Mouse (Mus musculus): Measurements from ENCODE around the gene Ptger3. TPM values are rescaled to one million over a fixed set of nuclear protein-coding genes. Genes with fewer than 3 reads are reported as not detected.

Ptger3 gene
- polyA plus RNA-seq, 1 experiment from 2014 or later = 1.9 TPM

DNA sequence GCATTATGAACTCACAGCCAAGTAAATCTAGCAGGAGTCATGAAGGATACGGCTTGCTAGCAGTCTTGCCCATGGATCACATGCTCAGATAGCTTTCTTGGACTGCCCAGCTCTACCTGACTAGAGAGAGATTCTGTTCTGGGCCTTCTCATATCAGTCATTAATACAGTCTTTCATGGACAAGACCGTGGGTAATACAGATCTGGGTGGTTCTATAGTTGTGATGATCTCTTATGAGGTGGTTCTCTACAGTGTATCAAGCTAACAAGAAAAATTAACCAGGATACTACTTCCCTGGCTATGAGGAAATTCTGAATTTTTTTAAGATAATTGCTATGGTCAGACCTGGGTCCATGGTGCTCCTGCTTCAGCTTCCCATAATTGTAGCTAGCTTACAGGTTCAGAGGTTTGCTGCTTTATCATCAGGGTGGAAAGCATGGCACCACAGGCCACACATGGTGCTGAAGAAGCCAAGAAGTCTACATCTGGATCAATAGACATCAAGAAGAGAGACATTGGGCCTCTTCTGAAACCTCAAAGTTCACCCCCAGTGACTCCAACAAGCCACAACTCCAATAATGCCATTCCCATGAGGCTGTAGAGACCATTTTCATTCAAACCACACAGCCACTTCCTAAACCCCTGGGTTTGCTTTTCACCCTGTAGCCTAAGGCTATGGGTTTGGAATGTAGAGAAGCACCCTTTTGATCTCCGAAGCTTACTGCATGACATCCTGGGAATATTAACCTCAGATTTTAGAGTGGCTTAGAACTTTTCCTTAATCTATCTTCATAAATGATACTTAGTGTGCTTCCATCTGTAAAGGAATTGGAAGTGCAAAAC, 16.7 kb upstream of the Ptger3 start:
- peaks cover 2% of the 10 kb centered on the region; the same call in 1 of the 2 replicates for H3K36me3 ChIP-seq (ENCODE audit: control insufficient read depth, insufficient read depth, low read length)
- ATAC-seq (replicated peaks; ENCODE audit: low FRiP score) = peak; percentile 58; the same call in 1 of the 2 replicates

GRCm38 (mm10) chr3:157565196-157565595, 1.5 kb upstream of the Ptger3 start:
- Histone ChIP-seq H3K27me3 (ENCODE audit: control insufficient read depth, insufficient read depth, low read length) (peaks cover 30% of the 10 kb centered on the region), H3K4me1 (replicated peaks; ENCODE audit: control insufficient read depth, insufficient read depth, low read length) (peaks cover 6% of the 10 kb centered on the region; the same call in 1 of the 2 replicates), H3K36me3 (ENCODE audit: control insufficient read depth, insufficient read depth, low read length) (no peaks in the 10 kb centered on the region), H3K9ac (ENCODE audit: low read length) (no peak overlapping the region), H3K27ac (ENCODE audit: low read depth, low read length) (no peak overlapping the region), H3K4me3 (ENCODE audit: low read depth, low read length) (no peak overlapping the region), H3K4me2 (ENCODE audit: low read depth, low read length, severe bottlenecking) (no peak overlapping the region), H3K9me3 (ENCODE audit: control insufficient read depth, low read length) (no peaks in the 10 kb centered on the region)
- ATAC-seq (replicated peaks; ENCODE audit: low FRiP score) (no peak), DNase-seq (ENCODE audit: low spot score) (no peak)
- 8% methylated on average over 2 of the region's 2 CpGs for WGBS

More for the DNA sequence above, 16.7 kb upstream of the Ptger3 start:
- Histone ChIP-seq H3K4me2 (ENCODE audit: low read depth, low read length, severe bottlenecking) (no peak overlapping the region), H3K4me1 (replicated peaks; ENCODE audit: control insufficient read depth, insufficient read depth, low read length) (no peaks in the 10 kb centered on the region), H3K27ac (ENCODE audit: low read depth, low read length) (no peak overlapping the region), H3K27me3 (ENCODE audit: control insufficient read depth, insufficient read depth, low read length) (no peaks in the 10 kb centered on the region), H3K4me3 (ENCODE audit: low read depth, low read length) (no peak overlapping the region), H3K9me3 (ENCODE audit: control insufficient read depth, low read length) (no peaks in the 10 kb centered on the region), H3K9ac (ENCODE audit: low read length) (no peak overlapping the region)
- 94% methylated on average over 3 of the region's 3 CpGs for WGBS
- no peak for DNase-seq (ENCODE audit: low spot score)

DNA sequence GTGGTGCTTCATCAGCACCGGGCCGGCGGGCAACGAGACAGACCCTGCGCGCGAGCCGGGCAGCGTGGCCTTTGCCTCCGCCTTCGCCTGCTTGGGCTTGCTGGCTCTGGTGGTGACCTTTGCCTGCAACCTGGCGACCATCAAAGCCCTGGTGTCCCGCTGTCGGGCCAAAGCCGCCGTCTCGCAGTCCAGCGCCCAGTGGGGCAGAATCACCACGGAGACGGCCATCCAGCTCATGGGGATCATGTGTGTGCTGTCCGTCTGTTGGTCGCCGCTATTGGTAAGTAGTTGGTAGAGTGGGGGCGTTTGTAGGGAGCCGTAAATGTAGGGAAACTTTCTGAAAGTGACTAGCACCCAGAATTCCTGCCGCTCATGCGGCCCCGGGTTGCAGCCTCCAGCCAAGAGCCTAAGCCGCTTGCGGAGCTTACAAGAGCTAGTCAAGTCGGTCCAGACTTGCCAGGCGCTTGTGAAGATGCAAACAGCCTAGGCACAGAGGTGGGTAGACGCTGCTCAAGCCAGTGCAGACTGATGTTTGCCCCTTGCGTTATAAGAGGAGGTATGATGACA, 957 bp downstream of the Ptger3 start:
- Histone ChIP-seq H3K27me3 (ENCODE audit: control insufficient read depth, insufficient read depth, low read length) (peaks cover 30% of the 10 kb centered on the region), H3K4me1 (replicated peaks; ENCODE audit: control insufficient read depth, insufficient read depth, low read length) (peaks cover 6% of the 10 kb centered on the region; the same call in 1 of the 2 replicates), H3K27ac (ENCODE audit: low read depth, low read length) (no peak overlapping the region), H3K4me2 (ENCODE audit: low read depth, low read length, severe bottlenecking) (peak overlapping the region; percentile 81), H3K9me3 (ENCODE audit: control insufficient read depth, low read length) (no peaks in the 10 kb centered on the region), H3K4me3 (ENCODE audit: low read depth, low read length) (peak overlapping the region; percentile 36), H3K36me3 (ENCODE audit: control insufficient read depth, insufficient read depth, low read length) (no peaks in the 10 kb centered on the region), H3K9ac (ENCODE audit: low read length) (no peak overlapping the region)
- ATAC-seq (replicated peaks; ENCODE audit: low FRiP score) (peak; percentile 13; the same call in 1 of the 2 replicates), DNase-seq (ENCODE audit: low spot score) (peak; percentile 57)
- 2% methylated on average over 34 of the region's 34 CpGs for WGBS

- Histone ChIP-seq H3K27me3 (ENCODE audit: control insufficient read depth, insufficient read depth, low read length) (peaks cover 20% of the 10 kb centered on the region), H3K27ac (ENCODE audit: low read depth, low read length) (no peak overlapping the region), H3K9ac (ENCODE audit: low read length) (no peak overlapping the region), H3K4me2 (ENCODE audit: low read depth, low read length, severe bottlenecking) (no peak overlapping the region), H3K9me3 (ENCODE audit: control insufficient read depth, low read length) (no peaks in the 10 kb centered on the region), H3K36me3 (ENCODE audit: control insufficient read depth, insufficient read depth, low read length) (no peaks in the 10 kb centered on the region), H3K4me1 (replicated peaks; ENCODE audit: control insufficient read depth, insufficient read depth, low read length) (peaks cover 4% of the 10 kb centered on the region; the same call in 1 of the 2 replicates), H3K4me3 (ENCODE audit: low read depth, low read length) (no peak overlapping the region)
- ATAC-seq (replicated peaks; ENCODE audit: low FRiP score) (no peak), DNase-seq (ENCODE audit: low spot score) (no peak)
- 90% methylated on average over 6 of the region's 6 CpGs for WGBS
These were observed 5.3 kb downstream of the Ptger3 start for GRCm38 (mm10) chr3:157572011-157572410.

DNA sequence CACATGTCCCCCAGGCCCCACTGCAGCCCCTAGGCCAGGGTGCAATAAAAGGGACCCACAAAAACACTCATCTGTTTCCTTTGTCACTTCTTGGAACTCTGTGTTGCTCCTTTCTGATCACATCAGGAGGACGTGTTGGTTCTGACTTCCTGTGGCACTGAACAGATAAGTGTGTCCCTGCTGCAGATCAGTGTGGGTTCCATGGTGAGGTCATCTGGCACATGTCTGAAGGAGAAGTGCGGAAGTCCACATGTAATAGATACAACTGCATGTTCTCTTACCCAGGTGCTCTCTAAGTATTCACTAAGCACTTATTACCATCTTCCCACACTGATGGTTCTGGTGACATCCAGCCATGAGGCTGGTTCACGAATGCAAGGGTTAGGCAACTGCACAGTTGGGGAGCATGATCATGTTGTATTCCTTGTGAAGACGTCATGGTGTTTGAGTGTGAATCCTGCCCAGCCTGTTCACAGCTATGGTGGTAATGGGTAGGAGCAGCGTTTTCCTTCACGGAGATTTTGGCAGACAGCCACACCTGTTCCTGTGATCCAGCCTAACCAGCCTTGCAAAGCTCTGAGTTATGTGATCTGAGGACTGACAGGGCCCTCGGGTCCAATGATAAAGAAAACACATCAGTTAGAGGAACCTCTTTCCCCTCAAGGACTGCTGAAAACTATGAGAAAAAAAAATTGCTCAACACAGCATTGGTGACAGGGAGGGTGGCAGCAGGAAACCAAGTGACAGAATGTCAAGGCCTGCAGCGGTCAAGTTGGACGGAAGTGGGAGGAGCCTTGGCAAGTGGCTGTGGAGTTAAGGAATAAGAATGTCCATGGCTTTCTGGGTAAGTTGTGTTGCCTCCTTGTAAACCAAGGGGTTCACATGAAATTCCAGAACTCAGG, 9.0 kb downstream of the Ptger3 start:
- DNase-seq (ENCODE audit: low spot score) (no peak), ATAC-seq (replicated peaks; ENCODE audit: low FRiP score) (no peak)
- Histone ChIP-seq H3K27me3 (ENCODE audit: control insufficient read depth, insufficient read depth, low read length) (no peaks in the 10 kb centered on the region), H3K4me3 (ENCODE audit: low read depth, low read length) (no peak overlapping the region), H3K4me1 (replicated peaks; ENCODE audit: control insufficient read depth, insufficient read depth, low read length) (no peaks in the 10 kb centered on the region), H3K4me2 (ENCODE audit: low read depth, low read length, severe bottlenecking) (no peak overlapping the region), H3K27ac (ENCODE audit: low read depth, low read length) (no peak overlapping the region), H3K36me3 (ENCODE audit: control insufficient read depth, insufficient read depth, low read length) (no peaks in the 10 kb centered on the region), H3K9me3 (ENCODE audit: control insufficient read depth, low read length) (no peaks in the 10 kb centered on the region), H3K9ac (ENCODE audit: low read length) (no peak overlapping the region)
- WGBS = 84% methylated on average over 9 of the region's 9 CpGs

DNA sequence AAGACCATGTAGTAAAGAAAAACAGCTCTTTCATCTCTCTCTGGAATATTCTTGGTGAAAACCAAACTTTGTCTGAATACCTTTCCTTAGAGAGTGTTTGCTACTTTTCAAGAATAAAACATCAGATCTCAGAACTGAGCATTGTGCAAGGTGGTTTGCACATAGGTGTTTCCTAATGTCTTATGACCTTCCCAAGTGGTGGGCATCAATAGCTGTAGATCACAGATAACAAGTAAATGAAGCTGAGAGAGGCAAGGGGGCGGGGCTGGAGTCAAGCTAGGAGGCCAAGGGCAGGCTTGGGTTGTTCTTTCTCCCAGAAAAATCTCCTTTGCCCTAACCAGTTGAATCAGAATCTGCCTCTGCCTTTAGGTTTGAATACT, 9.6 kb downstream of the Ptger3 start:
- no peak for ATAC-seq (replicated peaks; ENCODE audit: low FRiP score)
- DNase-seq (ENCODE audit: low spot score) = no peak
- Histone ChIP-seq H3K4me2 (ENCODE audit: low read depth, low read length, severe bottlenecking) (no peak overlapping the region), H3K4me1 (replicated peaks; ENCODE audit: control insufficient read depth, insufficient read depth, low read length) (no peaks in the 10 kb centered on the region), H3K27me3 (ENCODE audit: control insufficient read depth, insufficient read depth, low read length) (no peaks in the 10 kb centered on the region), H3K9me3 (ENCODE audit: control insufficient read depth, low read length) (no peaks in the 10 kb centered on the region), H3K27ac (ENCODE audit: low read depth, low read length) (no peak overlapping the region), H3K36me3 (ENCODE audit: control insufficient read depth, insufficient read depth, low read length) (no peaks in the 10 kb centered on the region), H3K4me3 (ENCODE audit: low read depth, low read length) (no peak overlapping the region), H3K9ac (ENCODE audit: low read length) (no peak overlapping the region)
- WGBS = 68% methylated on average over 1 of the region's 1 CpGs

- no peaks in the 10 kb centered on the region for H3K36me3 ChIP-seq (ENCODE audit: control insufficient read depth, insufficient read depth, low read length)
- H3K4me2 ChIP-seq (ENCODE audit: low read depth, low read length, severe bottlenecking) = no peak overlapping the region
- 86% methylated on average over 1 of the region's 1 CpGs for WGBS
- no peak for ATAC-seq (replicated peaks; ENCODE audit: low FRiP score)
- H3K4me1 ChIP-seq (replicated peaks; ENCODE audit: control insufficient read depth, insufficient read depth, low read length) = no peaks in the 10 kb centered on the region
- H3K4me3 ChIP-seq (ENCODE audit: low read depth, low read length) = no peak overlapping the region
- no peaks in the 10 kb centered on the region for H3K9me3 ChIP-seq (ENCODE audit: control insufficient read depth, low read length)
- H3K9ac ChIP-seq (ENCODE audit: low read length) = no peak overlapping the region
- no peak for DNase-seq (ENCODE audit: low spot score)
- no peak overlapping the region for H3K27ac ChIP-seq (ENCODE audit: low read depth, low read length)
- H3K27me3 ChIP-seq (ENCODE audit: control insufficient read depth, insufficient read depth, low read length) = no peaks in the 10 kb centered on the region
These were observed 10.2 kb downstream of the Ptger3 start for GRCm38 (mm10) chr3:157576862-157577261.

- Histone ChIP-seq H3K4me3 (ENCODE audit: low read depth, low read length) (no peak overlapping the region), H3K9me3 (ENCODE audit: control insufficient read depth, low read length) (no peaks in the 10 kb centered on the region), H3K4me1 (replicated peaks; ENCODE audit: control insufficient read depth, insufficient read depth, low read length) (peaks cover 2% of the 10 kb centered on the region; the same call in 1 of the 2 replicates), H3K27me3 (ENCODE audit: control insufficient read depth, insufficient read depth, low read length) (no peaks in the 10 kb centered on the region), H3K4me2 (ENCODE audit: low read depth, low read length, severe bottlenecking) (no peak overlapping the region), H3K9ac (ENCODE audit: low read length) (no peak overlapping the region), H3K27ac (ENCODE audit: low read depth, low read length) (no peak overlapping the region), H3K36me3 (ENCODE audit: control insufficient read depth, insufficient read depth, low read length) (no peaks in the 10 kb centered on the region)
- DNase-seq (ENCODE audit: low spot score) (no peak), ATAC-seq (replicated peaks; ENCODE audit: low FRiP score) (no peak)
- WGBS = 95% methylated on average over 5 of the region's 5 CpGs
These were observed 11.9 kb downstream of the Ptger3 start for GRCm38 (mm10) chr3:157578469-157579170.
